Mouse (Mus musculus) MEL (cell line): ENCODE measurements around the gene Skor1.

Source experiments
- CTCF ChIP-seq, 3 experiments: IDR thresholded peaks in 2 of 3; conservative IDR thresholded peaks in 1 of 3; 2 replicates each; pipeline ENCODE4 v1.5.1; 2011 to 2012; ENCODE audit warnings: low read length in 3 of 3, low read depth in 2 of 3, mild to moderate bottlenecking in 2 of 3, improper control_type of control experiment in 1 of 3, inconsistent platforms in 1 of 3, mixed read lengths in 1 of 3, moderate library complexity in 1 of 3; ENCODE audit not compliant: control insufficient read depth in 1 of 3, insufficient read depth in 1 of 3, poor library complexity in 1 of 3, severe bottlenecking in 1 of 3
- GATA1 ChIP-seq: IDR thresholded peaks from 2 replicates; pipeline ENCODE4 v1.6.1; 2011; ENCODE audit warnings: low read depth, low read length, improper control_type of control experiment
- MAX ChIP-seq: IDR thresholded peaks from 2 replicates; pipeline ENCODE4 v1.6.1; 2011; ENCODE audit warnings: low read length, improper control_type of control experiment
- MAZ ChIP-seq: IDR thresholded peaks from 2 replicates; pipeline ENCODE4 v1.6.1; 2012; ENCODE audit warnings: low read depth, mild to moderate bottlenecking, inconsistent platforms, low read length, improper control_type of control experiment
- POLR2A ChIP-seq, 2 experiments: IDR thresholded peaks; 2 replicates each; pipeline ENCODE4 v1.6.1; 2011 to 2012; ENCODE audit warnings: low read length in 2 of 2, mild to moderate bottlenecking in 2 of 2, control low read depth in 1 of 2, improper control_type of control experiment in 1 of 2, low read depth in 1 of 2, moderate library complexity in 1 of 2; ENCODE audit not compliant: control insufficient read depth in 1 of 2, insufficient read depth in 1 of 2, poor library complexity in 1 of 2
- POLR2AphosphoS2 ChIP-seq: IDR thresholded peaks from 2 replicates; pipeline ENCODE4 v1.6.1; 2011; ENCODE audit warnings: low read length, improper control_type of control experiment
- ZNF384 ChIP-seq: IDR thresholded peaks from 2 replicates; pipeline ENCODE4 v1.6.1; 2012; ENCODE audit warnings: low read depth, mild to moderate bottlenecking, inconsistent platforms, low read length, improper control_type of control experiment

- TF ChIP-seq POLR2A (IDR thresholded peaks at IDR 0.05; ENCODE audit: control insufficient read depth in 1 of 2, insufficient read depth in 1 of 2, low read depth in 1 of 2, low read length in 2 of 2, poor library complexity in 1 of 2) (no peak), MAZ (no peak), CTCF (IDR thresholded peaks at IDR 0.05 in 2 of 3, conservative IDR thresholded peaks at IDR 0.05 in 1 of 3; ENCODE audit: control insufficient read depth in 1 of 3, insufficient read depth in 1 of 3, low read depth in 2 of 3, low read length in 3 of 3, poor library complexity in 1 of 3, severe bottlenecking in 1 of 3) (no peak), ZNF384 (no peak), GATA1 (no peak), POLR2AphosphoS2 (no peak), MAX (no peak)
These were observed 44.0 kb upstream of the Skor1 start for GRCm38 (mm10) chr9:63192809-63193208.
